Mouse (Mus musculus) intestine, postnatal 0 days (tissue): ENCODE measurements around the gene Gnptab. TPM values are rescaled to one million over a fixed set of nuclear protein-coding genes. Genes with fewer than 3 reads are reported as not detected.
A peak's percentile ranks its signal among the peaks of the same experiment; 100 is the strongest.

ENCODE experiments used
- ATAC-seq: fragments of 200-750 bp; cut with Nextera tagmentation; 2 replicates; pipeline ENCODE4 v1.8.0; 2017; ENCODE audit warnings: mild to moderate bottlenecking, moderate TSS enrichment, moderate library complexity
- H3K27ac ChIP-seq: fragments of 300-500 bp; sonication (generic); 2 replicates; pipeline ENCODE4 v1.5.1; 2014; ENCODE audit warnings: mild to moderate bottlenecking, low read depth, low read length, moderate library complexity
- H3K27me3 ChIP-seq: fragments of 300-500 bp; sonication (generic); replicated peaks from 2 replicates; pipeline ENCODE4 v1.6.1; 2014; ENCODE audit warnings: low read length, mixed read lengths; ENCODE audit not compliant: control insufficient read depth, insufficient read depth
- H3K36me3 ChIP-seq: fragments of 300-500 bp; sonication (generic); 2 replicates; pipeline ENCODE4 v1.6.1; 2014; ENCODE audit warnings: mild to moderate bottlenecking, moderate library complexity; ENCODE audit not compliant: control insufficient read depth, insufficient read depth
- H3K4me1 ChIP-seq: fragments of 300-500 bp; sonication (generic); replicated peaks from 2 replicates; pipeline ENCODE4 v1.6.1; 2014; ENCODE audit warnings: antibody characterized with exemption, low read length, mixed read lengths; ENCODE audit not compliant: control insufficient read depth, insufficient read depth
- H3K4me2 ChIP-seq: fragments of 300-500 bp; sonication (generic); replicated peaks from 2 replicates; pipeline ENCODE4 v1.6.1; 2014; ENCODE audit warnings: low read depth, mild to moderate bottlenecking, moderate library complexity
- H3K4me3 ChIP-seq: fragments of 300-500 bp; sonication (generic); 2 replicates; pipeline ENCODE4 v1.5.1; 2014; ENCODE audit warnings: low read depth, low read length
- H3K9ac ChIP-seq: fragments of 300-500 bp; sonication (generic); 2 replicates; pipeline ENCODE4 v1.6.1; 2014; ENCODE audit warnings: mild to moderate bottlenecking, low read depth, low read length
- H3K9me3 ChIP-seq: fragments of 300-500 bp; sonication (generic); 2 replicates; pipeline ENCODE4 v1.6.1; 2016; ENCODE audit warnings: mixed run types; ENCODE audit not compliant: control insufficient read depth
- CTCF ChIP-seq: sonication (generic); IDR thresholded peaks from 2 replicates; pipeline ENCODE4 v1.5.1; 2016; ENCODE audit warnings: low read depth, mild to moderate bottlenecking, control low read depth, antibody characterized with exemption, moderate library complexity
- WGBS: fragments of 180-500 bp; shearing (Covaris S2); extraction: QIAGEN DNeasy Blood & Tissue Kit; methylation state at CpG from one replicate; pipeline ENCODE4 v1.1.7; 2014; 5-methylcytosine and 5-hydroxymethylcytosine counted together
- polyA plus RNA-seq: library from polyadenylated mRNA; unstranded; fragments of >200 nt; fragmentation: Nextera tagmentation; extraction: Ambion mirVana; gene quantifications from 2 replicates; pipeline ENCODE4 v1.2.1, GENCODE M21; 2015

Gene Gnptab
- polyA plus RNA-seq, 1 experiment from 2014 or later: 6.2 TPM

DNA sequence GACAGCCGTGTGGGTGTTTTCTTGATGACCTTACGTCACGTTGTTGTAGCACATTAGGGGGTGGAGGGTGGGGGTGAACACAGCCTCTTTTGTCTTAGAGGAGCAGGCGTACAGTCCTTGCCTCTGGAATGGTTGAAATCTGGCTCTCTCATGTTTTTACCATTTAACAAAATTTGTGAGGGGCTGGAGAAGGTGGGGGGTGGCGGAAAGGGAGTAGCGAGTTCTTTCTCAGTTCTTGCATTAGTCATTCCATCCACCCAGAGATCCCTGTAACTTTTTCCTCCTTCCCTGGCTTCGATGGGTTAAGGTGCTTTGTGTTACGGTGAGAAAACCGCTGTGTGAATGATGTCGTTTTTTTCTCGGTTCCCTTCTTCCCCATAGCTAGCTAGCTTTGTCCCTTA lies 41.2 kb downstream of the Gnptab start:
- no peak overlapping the region for H3K4me3 ChIP-seq
- H3K27me3 ChIP-seq: no peaks in the 10 kb centered on the region
- no peak overlapping the region for H3K27ac ChIP-seq
- WGBS: 81% methylated on average over 11 of the region's 11 CpGs
- H3K9me3 ChIP-seq: no peaks in the 10 kb centered on the region
- no peak for TF ChIP-seq CTCF
- peaks cover 48% of the 10 kb centered on the region for H3K36me3 ChIP-seq
- no peak for ATAC-seq
- no peak overlapping the region for H3K4me2 ChIP-seq
- H3K9ac ChIP-seq: no peak overlapping the region
- no peaks in the 10 kb centered on the region for H3K4me1 ChIP-seq

DNA sequence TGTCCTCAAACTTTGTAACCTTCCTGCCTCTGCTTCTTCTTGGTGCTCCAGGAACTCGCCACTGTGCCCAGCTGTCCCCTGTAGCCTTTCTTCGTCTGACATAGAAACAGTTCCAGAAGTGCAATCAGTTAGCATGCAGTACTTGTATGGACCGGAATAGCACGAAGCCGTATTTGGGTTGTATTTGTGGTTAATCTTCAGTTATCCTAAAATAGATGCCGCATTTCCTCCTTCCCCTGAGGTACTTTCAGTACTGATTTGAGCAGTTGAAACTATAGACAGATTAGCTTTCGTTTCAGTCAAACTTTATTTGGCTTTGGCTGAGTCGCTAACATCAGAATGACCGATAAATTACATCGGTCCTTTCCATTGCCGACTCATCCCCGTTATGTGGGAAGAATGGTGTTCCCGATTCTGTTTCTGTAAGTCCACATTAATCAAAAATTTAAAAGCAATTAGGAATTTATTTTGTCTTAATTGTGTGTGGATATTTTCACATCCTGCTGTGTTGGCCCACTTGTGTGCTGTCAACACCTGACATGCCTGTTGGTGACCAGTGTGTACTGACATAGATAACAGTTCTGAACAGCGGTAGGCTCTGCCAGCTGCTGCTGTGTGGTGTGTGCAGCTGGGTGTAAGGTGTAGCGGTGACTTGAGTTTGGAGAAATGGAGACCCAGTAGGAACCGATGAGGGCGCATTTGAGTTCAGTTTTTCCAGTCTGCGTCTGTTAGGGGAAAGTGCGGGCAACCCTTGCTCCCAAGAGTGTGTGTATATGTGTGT lies 41.9 kb downstream of the Gnptab start:
- H3K4me1 ChIP-seq: no peaks in the 10 kb centered on the region
- no peak overlapping the region for H3K4me3 ChIP-seq
- peaks cover 41% of the 10 kb centered on the region for H3K36me3 ChIP-seq
- TF ChIP-seq CTCF: no peak
- no peak overlapping the region for H3K27ac ChIP-seq
- H3K4me2 ChIP-seq: no peak overlapping the region
- H3K27me3 ChIP-seq: no peaks in the 10 kb centered on the region
- H3K9ac ChIP-seq: no peak overlapping the region
- H3K9me3 ChIP-seq: no peaks in the 10 kb centered on the region
- ATAC-seq: no peak
- 91% methylated on average over 19 of the region's 19 CpGs for WGBS

DNA sequence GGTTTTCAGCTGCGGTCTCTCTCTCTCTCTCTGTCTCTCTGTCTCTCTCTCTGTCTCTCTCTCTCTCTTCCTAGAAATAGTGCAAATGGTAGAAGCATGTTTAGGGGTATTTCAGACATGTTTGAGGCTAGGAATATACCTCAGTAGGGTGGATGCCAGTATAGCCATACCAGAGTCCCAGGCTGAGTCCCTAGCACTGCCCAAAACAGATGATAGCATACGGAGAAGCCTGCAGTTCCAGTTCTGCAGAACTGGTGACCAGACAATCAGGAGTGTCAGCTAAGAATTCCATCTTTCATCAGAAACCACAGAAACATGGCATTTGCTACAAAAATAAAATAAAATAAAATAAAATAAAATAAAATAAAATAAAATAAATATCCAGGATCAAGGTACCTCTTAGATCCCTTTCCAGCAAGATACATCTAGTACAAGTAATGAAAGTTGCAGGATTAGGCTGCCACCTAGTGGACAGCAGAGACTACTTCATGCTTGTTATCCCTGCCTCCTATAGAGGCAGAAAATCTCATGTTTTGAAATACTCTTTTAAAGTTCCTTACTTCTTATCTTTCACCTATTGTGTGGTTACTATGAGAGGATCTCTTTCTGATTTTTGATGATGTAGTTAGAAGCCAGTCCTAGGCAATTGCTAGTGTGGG lies 47.4 kb downstream of the Gnptab start:
- Histone ChIP-seq H3K36me3 (peaks cover 44% of the 10 kb centered on the region), H3K4me2 (no peak overlapping the region), H3K27ac (no peak overlapping the region), H3K4me3 (no peak overlapping the region), H3K9ac (no peak overlapping the region), H3K4me1 (no peaks in the 10 kb centered on the region), H3K9me3 (no peaks in the 10 kb centered on the region), H3K27me3 (no peaks in the 10 kb centered on the region)
- 100% methylated on average over 2 of the region's 2 CpGs for WGBS
- TF ChIP-seq CTCF: peak; percentile 83
- no peak for ATAC-seq

DNA sequence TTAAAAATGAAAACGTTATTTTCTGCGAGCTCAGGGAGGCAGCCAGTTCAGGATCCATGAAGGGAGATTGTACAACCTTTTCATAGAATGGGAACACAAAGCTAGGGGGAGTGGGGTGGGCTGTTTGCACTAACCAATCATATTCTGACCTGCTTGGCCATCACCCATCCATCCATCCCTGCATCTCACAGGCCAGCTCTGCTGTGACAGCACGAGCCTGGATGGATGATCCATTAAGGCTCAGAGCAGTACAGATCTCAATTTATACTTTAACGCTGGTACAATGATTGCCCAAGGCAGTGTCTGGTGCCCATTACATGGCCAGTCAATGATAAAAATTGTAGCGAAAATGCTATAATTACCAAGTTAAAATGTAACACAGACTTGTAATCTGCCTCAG lies 48.0 kb downstream of the Gnptab start:
- WGBS: 55% methylated on average over 5 of the region's 5 CpGs
- no peak overlapping the region for H3K9ac ChIP-seq

DNA sequence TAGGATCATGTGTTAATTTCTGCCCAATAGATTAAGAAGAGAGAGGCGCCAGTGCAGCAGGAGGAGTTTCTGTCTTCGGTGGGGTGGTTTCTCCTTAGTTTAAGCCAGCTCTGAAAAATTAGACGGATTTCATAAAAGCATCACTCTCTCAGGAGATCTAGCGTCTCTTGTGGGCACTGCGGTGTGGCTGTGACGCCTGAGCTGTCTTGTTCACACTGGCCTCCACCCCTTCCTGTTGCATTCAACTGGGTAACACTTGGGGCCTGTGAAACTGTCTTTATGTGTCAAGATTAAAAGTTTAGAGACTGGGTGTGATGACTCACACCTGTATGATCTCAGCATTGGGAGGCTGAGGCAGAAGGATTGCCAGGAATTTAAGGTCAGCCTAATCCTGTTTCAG lies 49.1 kb downstream of the Gnptab start:
- no peaks in the 10 kb centered on the region for H3K9me3 ChIP-seq
- no peak for TF ChIP-seq CTCF

More for the DNA sequence above, 48.0 kb downstream of the Gnptab start:
- no peak for ATAC-seq
- no peaks in the 10 kb centered on the region for H3K4me1 ChIP-seq
- no peak for TF ChIP-seq CTCF
- H3K9me3 ChIP-seq: no peaks in the 10 kb centered on the region
- H3K4me2 ChIP-seq: no peak overlapping the region
- H3K27ac ChIP-seq: no peak overlapping the region
- no peaks in the 10 kb centered on the region for H3K27me3 ChIP-seq
- no peak overlapping the region for H3K4me3 ChIP-seq
- peaks cover 41% of the 10 kb centered on the region for H3K36me3 ChIP-seq

DNA sequence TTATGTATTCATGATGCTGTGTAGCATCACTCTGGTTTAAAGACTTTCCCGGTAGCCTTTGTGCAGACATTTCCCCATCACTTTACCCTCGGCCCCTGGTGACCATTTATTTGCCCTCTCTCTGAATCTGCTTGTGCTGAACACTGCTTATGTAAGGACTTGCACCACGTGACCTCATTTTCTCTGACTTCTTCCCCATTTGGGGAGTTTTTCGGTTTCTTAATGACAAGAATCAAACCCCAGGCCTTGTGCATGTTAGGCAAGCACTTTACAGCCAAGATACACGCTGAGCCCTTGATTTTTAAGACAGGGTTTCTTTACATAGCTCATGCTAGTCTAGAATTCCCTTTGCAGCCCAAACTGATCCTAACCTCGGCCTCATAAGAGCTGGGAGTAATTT lies 62.3 kb downstream of the Gnptab start:
- Histone ChIP-seq H3K4me1 (no peaks in the 10 kb centered on the region), H3K27me3 (no peaks in the 10 kb centered on the region), H3K4me2 (no peak overlapping the region), H3K27ac (no peak overlapping the region), H3K36me3 (peaks cover 50% of the 10 kb centered on the region), H3K9me3 (no peaks in the 10 kb centered on the region), H3K9ac (no peak overlapping the region), H3K4me3 (no peak overlapping the region)
- ATAC-seq: no peak
- 82% methylated on average over 6 of the region's 6 CpGs for WGBS
- TF ChIP-seq CTCF: no peak

More for the DNA sequence above, 49.1 kb downstream of the Gnptab start:
- no peak for ATAC-seq
- H3K4me2 ChIP-seq: no peak overlapping the region
- peaks cover 32% of the 10 kb centered on the region for H3K36me3 ChIP-seq
- no peaks in the 10 kb centered on the region for H3K4me1 ChIP-seq
- no peak overlapping the region for H3K9ac ChIP-seq
- 91% methylated on average over 6 of the region's 6 CpGs for WGBS
- H3K4me3 ChIP-seq: no peak overlapping the region
- no peak overlapping the region for H3K27ac ChIP-seq
- H3K27me3 ChIP-seq: no peaks in the 10 kb centered on the region
